Mouse (Mus musculus) small intestine, adult 2 months (tissue): Measurements from ENCODE around the gene Plxnc1. TPM values are rescaled to one million over a fixed set of nuclear protein-coding genes. Genes with fewer than 3 reads are reported as not detected.

ENCODE experiments used
- H3K27ac ChIP-seq: fragments of 200-500 bp; 2 replicates; pipeline ENCODE4 v1.5.1; 2012; ENCODE audit warnings: low read depth, low read length, control low read depth, inconsistent platforms; ENCODE audit not compliant: insufficient read depth
- H3K27me3 ChIP-seq: fragments of 200-500 bp; 2 replicates; pipeline ENCODE4 v1.6.1; 2012; ENCODE audit warnings: mild to moderate bottlenecking, moderate library complexity, low read length, inconsistent platforms; ENCODE audit not compliant: control insufficient read depth, insufficient read depth
- H3K36me3 ChIP-seq: fragments of 200-500 bp; 2 replicates; pipeline ENCODE4 v1.6.1; 2012; ENCODE audit warnings: mild to moderate bottlenecking, low read length, control low read depth, inconsistent platforms; ENCODE audit not compliant: control insufficient read depth, insufficient read depth
- H3K4me1 ChIP-seq: fragments of 200-500 bp; 2 replicates; pipeline ENCODE4 v1.6.1; 2012; ENCODE audit warnings: low read length, inconsistent platforms, mixed read lengths; ENCODE audit not compliant: control insufficient read depth, insufficient read depth, insufficient read length
- H3K4me3 ChIP-seq: fragments of 200-500 bp; 2 replicates; pipeline ENCODE4 v1.5.1; 2012; ENCODE audit warnings: low read depth, mild to moderate bottlenecking, control low read depth, inconsistent platforms, low read length, moderate library complexity
- CTCF ChIP-seq: fragments of 200-500 bp; IDR thresholded peaks from 2 replicates; pipeline ENCODE4 v1.5.1; 2012; ENCODE audit warnings: low read depth, mild to moderate bottlenecking, control low read depth, inconsistent platforms, low read length, moderate library complexity, mixed read lengths; ENCODE audit not compliant: insufficient replicate concordance, insufficient read length; ENCODE audit errors: extremely low read depth
- POLR2A ChIP-seq: fragments of 200-500 bp; IDR thresholded peaks from 2 replicates; pipeline ENCODE4 v1.6.1; 2012; ENCODE audit warnings: low read depth, mild to moderate bottlenecking, control low read depth, inconsistent platforms, low read length, moderate library complexity
- WGBS: fragments of 180-500 bp; shearing (Covaris S2); methylation state at CpG from one replicate; pipeline ENCODE4 v1.1.7; 2018; 5-methylcytosine and 5-hydroxymethylcytosine counted together
- polyA plus RNA-seq: library from polyadenylated mRNA; depleted of rRNA; stranded (reverse); fragments of >200 nt; gene quantifications from 2 replicates; pipeline ENCODE4 v1.2.3, GENCODE M21; 2012

Gene Plxnc1
- polyA plus RNA-seq, 1 experiment = 0.82 TPM

DNA sequence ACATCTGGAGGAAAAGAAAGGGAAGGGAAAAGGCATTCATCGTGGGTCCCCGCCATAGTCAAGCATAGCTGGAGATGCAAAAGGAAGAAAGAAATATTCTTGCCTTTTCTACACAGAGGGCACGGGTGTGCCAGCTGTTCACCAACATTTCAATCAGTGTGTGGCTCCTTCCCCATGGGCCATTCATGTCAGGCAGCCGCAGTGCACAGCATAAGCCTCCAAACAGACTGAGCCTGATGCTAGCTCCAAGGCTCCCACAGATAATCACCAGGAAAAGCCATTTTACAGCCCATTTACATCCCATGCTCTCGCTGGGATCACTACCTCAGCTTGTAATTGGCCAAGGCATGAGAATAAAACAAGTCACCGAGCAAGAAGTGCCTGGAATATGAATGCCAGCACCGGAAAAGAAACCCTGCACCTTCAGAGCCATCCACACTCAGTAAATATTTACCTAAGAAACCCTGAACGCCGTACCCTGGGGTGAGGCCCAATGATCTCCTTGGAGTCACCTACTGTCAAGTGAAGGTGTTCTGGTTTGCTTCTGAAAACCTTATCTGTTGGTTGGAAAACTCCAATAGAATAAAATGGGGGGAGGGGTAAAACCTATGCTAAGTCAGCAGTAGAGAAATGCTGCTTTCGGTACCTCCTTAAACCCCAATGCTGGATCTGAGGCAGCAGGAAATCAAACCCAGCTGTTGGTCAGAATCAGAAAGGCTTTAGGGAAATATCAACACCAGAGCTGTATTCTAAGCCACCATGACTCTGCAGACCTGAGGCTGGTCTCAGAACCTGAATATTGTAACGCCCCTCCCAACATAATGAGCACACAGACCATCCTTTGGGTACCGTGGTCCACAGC is 77.4 kb downstream of the Plxnc1 start:
- TF ChIP-seq POLR2A (no peak), CTCF (no peak)
- H3K4me1 ChIP-seq = no peaks in the 10 kb centered on the region
- H3K36me3 ChIP-seq = no peaks in the 10 kb centered on the region
- no peak overlapping the region for H3K4me3 ChIP-seq
- no peak overlapping the region for H3K27ac ChIP-seq
- H3K27me3 ChIP-seq = no peaks in the 10 kb centered on the region
- 47% methylated on average over 12 of the region's 12 CpGs for WGBS

DNA sequence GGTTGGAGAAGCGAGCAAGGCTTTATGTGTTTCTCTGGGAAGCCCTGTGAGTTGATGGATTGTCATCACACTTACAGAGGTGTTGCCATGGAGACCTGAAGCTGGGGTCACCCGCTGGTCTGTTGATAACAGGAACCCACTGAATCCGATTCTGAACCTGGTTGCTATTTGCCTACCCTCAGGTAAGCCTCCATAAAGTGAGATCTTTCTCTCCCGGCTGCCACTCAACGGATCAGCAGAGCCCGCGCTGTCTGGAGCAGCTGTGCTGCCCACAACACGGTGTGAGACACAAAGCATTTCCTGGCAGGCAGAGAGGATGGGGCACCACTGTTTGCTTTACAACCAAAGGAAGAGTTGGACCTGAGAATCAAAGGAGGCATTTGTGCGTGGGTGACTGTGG is 79.4 kb downstream of the Plxnc1 start:
- TF ChIP-seq POLR2A = no peak
- H3K4me1 ChIP-seq = no peaks in the 10 kb centered on the region
- H3K4me3 ChIP-seq = no peak overlapping the region
- H3K27me3 ChIP-seq = no peaks in the 10 kb centered on the region
- no peaks in the 10 kb centered on the region for H3K36me3 ChIP-seq
- H3K27ac ChIP-seq = no peak overlapping the region
- 37% methylated on average over 9 of the region's 9 CpGs for WGBS

GRCm38 (mm10) chr10:94864199-94864928 is 80.3 kb downstream of the Plxnc1 start:
- Histone ChIP-seq H3K4me1 (no peaks in the 10 kb centered on the region), H3K27ac (no peak overlapping the region), H3K4me3 (no peak overlapping the region), H3K27me3 (no peaks in the 10 kb centered on the region), H3K36me3 (no peaks in the 10 kb centered on the region)
- 62% methylated on average over 9 of the region's 9 CpGs for WGBS
- TF ChIP-seq POLR2A (no peak), CTCF (no peak)

GRCm38 (mm10) chr10:94863251-94863650 is 81.4 kb downstream of the Plxnc1 start:
- no peaks in the 10 kb centered on the region for H3K27me3 ChIP-seq
- H3K27ac ChIP-seq = no peak overlapping the region
- H3K4me3 ChIP-seq = no peak overlapping the region
- TF ChIP-seq POLR2A (no peak), CTCF (no peak)
- H3K4me1 ChIP-seq = no peaks in the 10 kb centered on the region
- H3K36me3 ChIP-seq = no peaks in the 10 kb centered on the region
- 76% methylated on average over 9 of the region's 9 CpGs for WGBS

GRCm38 (mm10) chr10:94860870-94861269 is 83.8 kb downstream of the Plxnc1 start:
- H3K4me1 ChIP-seq = no peaks in the 10 kb centered on the region
- H3K27me3 ChIP-seq = no peaks in the 10 kb centered on the region
- TF ChIP-seq CTCF (no peak), POLR2A (no peak)
- no peak overlapping the region for H3K4me3 ChIP-seq
- no peaks in the 10 kb centered on the region for H3K36me3 ChIP-seq
- no peak overlapping the region for H3K27ac ChIP-seq
- 92% methylated on average over 4 of the region's 4 CpGs for WGBS

DNA sequence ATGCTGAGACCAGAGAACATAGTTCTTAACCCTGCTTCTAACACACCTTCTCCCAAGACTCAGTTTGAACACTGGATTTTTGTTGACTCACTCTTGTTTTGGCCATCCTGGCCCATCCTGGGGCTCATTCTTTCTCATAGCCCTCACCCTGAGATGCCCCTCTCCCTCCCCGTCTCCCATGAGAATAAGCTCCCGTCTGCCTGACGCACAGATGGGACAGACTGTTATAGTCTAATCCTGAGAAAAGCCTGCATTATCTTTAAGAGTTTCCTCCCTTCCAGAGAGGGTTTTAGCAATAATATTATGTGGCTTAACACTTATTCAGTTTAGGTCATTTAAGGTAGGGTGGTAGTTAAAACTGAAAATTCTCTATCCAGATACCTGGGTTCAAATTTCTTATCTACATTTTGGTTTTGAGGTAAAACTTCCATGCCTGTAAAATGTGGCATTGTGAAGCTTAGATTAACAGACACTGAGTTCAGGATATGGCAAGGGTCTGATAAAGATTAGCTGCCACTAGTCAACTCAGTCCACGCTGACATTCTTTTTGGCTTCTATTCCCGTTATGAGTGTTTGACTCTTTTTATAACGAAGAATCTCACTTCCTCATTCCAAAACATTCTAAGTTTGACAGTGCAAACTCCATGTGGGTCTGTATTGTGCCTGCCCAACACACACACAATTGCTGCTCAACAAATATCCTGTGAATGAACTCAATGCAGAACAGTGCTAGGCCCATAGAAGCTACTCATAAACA is 86.2 kb downstream of the Plxnc1 start:
- Histone ChIP-seq H3K36me3 (no peaks in the 10 kb centered on the region), H3K27me3 (no peaks in the 10 kb centered on the region), H3K4me3 (no peak overlapping the region), H3K27ac (no peak overlapping the region), H3K4me1 (no peaks in the 10 kb centered on the region)
- no peak for TF ChIP-seq POLR2A
- no peak for TF ChIP-seq CTCF
- 78% methylated on average over 6 of the region's 6 CpGs for WGBS

- H3K27me3 ChIP-seq = no peaks in the 10 kb centered on the region
- H3K27ac ChIP-seq = no peak overlapping the region
- H3K36me3 ChIP-seq = no peaks in the 10 kb centered on the region
- no peaks in the 10 kb centered on the region for H3K4me1 ChIP-seq
- TF ChIP-seq POLR2A = no peak
- WGBS = 19% methylated on average over 4 of the region's 4 CpGs
- no peak overlapping the region for H3K4me3 ChIP-seq
Measured at GRCm38 (mm10) chr10:94850565-94850964, 94.1 kb downstream of the Plxnc1 start.
